Mouse (Mus musculus) cerebellum, adult 18-20 months (tissue): ENCODE results near the gene Nhej1.

ENCODE experiments used
- DNase-seq, 2 experiments: peaks; one replicate each; pipeline ENCODE4 v3.0.0; 2021

Gene Nhej1

DNA sequence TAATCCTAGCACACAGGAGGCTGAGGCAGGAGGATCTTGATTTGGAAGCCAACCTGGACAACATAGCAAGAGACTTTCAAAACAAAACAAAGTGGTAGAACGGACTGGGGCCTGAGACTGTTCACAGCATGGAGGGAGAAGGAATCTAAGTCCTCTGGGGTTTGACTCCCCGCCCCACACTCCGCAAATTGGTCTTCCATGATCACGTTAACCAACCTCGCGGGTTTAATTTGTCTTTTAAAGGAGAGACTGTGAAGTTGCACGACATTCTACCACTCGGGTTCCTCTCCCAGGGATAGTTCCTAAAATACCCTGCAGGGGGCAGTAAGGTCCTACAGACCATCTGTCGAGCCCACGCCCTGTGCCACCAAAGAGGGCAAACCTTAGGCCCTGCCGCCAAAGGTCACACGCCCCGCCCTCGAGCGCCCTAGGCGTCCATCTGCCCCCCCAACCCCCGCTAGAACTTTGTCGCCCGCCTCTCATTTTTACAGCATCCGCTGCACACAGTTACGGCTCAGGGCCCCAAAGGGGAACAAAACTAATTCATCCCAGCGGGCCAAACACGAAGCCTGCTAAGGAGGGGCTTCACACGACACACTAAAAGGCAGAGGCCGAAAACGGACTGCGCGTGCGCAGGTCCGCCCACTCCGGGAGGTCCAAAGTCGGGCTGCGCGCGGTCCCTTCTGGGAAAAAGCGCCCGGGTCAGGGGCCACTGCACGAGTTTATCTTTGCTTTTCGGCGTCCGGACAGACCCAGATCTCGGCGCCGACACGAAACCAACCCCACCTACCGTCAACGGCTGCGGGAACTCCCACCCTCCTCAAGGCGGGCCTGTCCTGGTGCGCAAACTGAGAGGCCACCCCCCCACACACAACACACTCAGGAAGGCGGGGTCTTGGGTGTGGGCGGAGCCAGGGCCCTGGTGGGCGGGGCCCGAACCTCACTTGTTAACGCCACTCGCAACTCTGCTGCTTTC lies at the start of gene Nhej1:
Gene Nhej1, minus strand, starts transcription at position 855 of the 976 bp plus-strand sequence.
- peak; percentile 87 to 94 for DNase-seq

GRCm38 (mm10) chr1:75168472-75169464 lies 43.8 kb upstream of the Nhej1 start, which contains the start of gene Zfand2b:
Gene Zfand2b, plus strand, starts transcription at chr1:75168646.
- peak; percentile 97 to 98 for DNase-seq

- no peak for DNase-seq
These were observed 43.1 kb upstream of the Nhej1 start for GRCm38 (mm10) chr1:75168093-75168471.

DNA sequence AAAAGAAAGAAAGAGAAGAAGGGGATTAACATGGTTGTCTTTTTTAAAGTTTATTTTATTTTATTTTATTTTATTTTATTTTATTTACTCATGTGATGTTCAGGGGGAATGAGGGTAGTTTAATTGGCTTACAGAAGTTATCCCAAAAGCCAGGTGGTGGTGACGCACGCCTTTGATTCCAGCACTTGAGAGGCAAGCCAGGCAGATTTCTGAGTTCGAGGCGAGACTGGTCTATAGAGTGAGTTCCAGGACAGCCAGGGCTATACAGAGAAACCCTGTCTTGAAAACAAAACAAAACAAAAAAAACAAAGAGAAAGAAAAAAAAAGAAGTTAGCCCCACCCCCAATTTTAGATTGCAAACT lies 35.2 kb upstream of the Nhej1 start:
- DNase-seq, result no peak

DNA sequence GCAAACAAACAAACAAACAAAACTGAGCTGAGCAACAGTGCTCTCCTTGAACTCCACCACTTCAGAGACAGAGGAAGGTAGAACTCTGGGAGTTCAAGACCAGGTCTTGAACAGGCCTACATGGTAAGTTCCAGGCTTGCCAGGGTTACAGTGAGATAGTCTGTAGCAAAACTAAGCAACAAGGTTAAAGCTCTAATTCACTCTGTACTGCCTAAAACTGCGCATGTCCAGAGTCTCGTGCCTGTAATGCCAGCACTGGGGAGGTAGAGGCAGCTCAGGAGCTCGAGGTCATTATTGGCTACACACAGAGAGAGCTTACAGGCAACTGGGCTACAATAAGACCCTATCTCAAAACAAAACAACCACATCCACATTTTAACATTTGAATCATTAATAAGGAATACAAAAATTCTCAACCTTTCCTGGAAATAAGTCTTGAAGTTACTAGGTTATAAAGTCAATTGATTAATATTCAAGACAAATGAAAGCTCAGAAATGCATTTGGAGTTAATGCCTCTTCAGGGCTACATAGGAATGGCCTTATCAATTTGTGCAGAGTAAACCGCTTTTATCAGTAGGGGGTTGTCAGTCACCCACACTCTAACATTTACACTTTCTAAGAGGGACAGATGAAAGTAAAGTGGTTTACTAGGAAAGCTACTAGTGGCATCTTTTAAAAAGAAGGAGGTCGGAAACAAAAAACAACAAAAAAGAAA lies 34.7 kb upstream of the Nhej1 start:
- DNase-seq, result no peak

- DNase-seq, result no peak
These were observed 34.0 kb upstream of the Nhej1 start for GRCm38 (mm10) chr1:75158990-75159389.

GRCm38 (mm10) chr1:75155837-75156236 lies 30.8 kb upstream of the Nhej1 start:
- no peak for DNase-seq

DNA sequence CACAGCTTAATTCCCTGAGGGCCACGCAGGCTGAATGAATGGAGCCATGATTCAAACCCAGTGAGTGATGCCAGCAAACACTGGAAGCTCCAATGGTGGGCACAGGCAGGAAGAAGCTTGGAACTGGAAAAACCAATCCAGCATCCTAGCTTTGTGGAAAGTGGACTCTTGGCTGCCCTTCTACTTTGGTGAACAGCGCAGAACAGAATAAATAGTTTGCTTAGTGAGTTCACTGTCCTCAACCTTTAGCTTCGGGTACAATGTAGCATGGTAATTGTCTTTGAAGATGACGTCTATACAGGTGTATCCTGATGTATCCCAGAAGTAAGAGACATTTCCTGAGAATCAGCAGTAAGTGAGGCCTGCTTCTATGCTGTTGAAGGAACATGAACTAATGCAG lies 23.7 kb upstream of the Nhej1 start:
- no peak for DNase-seq

DNA sequence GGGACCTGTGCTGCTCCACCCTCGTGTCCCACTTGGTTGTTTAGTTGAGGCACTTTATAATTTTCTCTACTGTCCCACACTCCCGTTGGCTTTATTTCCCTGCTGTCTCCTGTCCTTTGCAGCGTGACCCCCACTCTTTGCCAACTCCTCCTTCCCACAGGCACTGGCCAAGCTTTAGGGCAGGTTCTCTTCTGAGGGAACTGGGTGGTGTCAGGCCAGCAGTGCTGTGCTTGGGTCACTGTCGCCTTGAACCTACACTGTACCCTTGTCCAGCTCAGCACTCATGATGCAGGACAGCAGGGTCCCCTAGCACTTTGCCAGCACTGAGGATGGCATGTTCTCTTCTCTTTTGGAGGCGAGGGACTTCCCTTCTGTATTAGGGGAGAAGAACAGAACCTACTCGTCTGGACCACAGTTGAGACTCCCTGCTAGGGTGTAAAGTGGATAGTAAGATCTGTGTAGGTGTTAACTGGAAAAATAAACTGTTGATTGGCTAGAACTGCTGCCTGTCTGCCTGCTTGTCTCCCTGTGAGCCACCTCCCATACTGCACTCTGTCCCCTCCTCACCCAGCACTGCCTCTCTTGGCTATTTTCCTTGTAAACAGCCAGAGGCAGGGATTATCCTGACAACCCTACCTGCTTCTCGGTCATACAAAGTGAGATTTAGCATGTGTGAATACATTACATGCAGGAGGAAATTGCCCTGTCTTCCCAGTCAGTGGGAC lies 22.6 kb upstream of the Nhej1 start:
- DNase-seq, result no peak

DNA sequence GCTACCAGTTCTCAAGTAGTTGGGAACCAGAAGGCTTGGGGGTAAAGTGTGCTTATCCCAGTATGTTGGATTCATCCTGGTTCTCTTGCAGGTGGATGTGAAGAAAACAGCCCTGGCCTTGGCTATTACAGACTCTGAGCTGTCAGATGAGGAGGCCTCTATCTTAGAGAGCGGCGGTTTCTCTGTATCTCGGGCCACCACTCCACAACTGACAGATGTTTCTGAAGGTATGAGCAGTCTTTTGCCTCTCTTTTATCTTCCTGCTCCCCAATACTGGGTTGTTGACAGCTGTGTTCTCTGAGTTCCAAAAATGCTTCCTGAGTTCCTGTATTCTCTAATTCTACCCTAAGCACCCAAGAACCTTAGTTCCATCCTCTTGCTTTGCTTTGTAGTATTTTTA lies 20.6 kb upstream of the Nhej1 start:
- DNase-seq, result no peak

DNA sequence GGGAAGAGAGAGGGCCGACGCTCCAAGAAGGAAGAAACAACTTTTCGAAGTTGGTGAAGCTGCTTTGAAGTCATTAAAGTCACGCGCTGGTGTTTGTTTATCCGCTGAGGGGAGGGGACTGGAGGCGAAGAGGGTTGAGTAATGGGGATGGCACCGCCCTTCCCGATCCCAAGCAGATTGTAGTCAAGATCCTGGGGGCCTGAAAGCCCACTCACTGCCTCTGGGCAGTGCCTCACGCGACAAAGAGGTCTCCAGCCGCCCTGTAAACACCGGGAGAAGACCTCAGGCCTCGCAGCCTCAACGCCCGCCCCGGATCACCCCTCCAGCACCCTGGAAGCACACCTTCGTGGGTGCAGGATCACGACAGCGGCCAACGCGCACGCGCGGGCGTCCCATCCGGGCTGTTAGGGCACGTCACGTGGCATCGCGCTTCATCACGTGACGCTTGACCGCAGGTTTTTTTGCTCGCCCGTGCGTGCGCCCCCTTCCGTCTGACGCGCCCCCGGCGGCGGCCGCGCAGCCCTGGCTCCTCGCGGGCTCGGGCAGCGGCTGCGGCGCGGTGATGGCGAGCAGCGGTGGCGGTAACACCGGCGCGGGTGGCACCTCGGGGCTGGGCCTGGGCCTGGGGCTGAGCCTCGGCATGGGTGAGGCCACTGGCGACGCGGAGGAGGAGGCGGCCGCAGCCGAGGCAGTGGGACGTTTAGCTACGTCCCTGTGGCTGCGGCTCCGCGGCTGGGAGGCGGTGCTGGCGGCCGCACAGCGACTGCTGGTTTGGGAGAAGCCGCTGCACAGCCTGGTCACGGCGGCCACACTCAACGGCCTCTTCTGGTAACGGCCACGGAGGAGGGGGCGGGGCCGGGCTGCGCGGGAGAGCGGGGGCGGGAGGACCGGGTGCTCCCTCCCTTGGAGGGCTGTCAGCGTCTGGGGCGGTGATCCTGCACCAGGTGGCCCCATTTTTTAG lies 17.6 kb upstream of the Nhej1 start, which contains the start of the genes Cnppd1 and Retreg2:
Gene Cnppd1, minus strand, starts transcription at position 411 of the 961 bp plus-strand sequence.
Gene Retreg2, plus strand, starts transcription at position 478 of the 961 bp plus-strand sequence.
- DNase-seq, result peak; percentile 94 to 98

GRCm38 (mm10) chr1:75141486-75142190 lies 16.6 kb upstream of the Nhej1 start:
- peak; percentile 51 to 64 for DNase-seq

DNA sequence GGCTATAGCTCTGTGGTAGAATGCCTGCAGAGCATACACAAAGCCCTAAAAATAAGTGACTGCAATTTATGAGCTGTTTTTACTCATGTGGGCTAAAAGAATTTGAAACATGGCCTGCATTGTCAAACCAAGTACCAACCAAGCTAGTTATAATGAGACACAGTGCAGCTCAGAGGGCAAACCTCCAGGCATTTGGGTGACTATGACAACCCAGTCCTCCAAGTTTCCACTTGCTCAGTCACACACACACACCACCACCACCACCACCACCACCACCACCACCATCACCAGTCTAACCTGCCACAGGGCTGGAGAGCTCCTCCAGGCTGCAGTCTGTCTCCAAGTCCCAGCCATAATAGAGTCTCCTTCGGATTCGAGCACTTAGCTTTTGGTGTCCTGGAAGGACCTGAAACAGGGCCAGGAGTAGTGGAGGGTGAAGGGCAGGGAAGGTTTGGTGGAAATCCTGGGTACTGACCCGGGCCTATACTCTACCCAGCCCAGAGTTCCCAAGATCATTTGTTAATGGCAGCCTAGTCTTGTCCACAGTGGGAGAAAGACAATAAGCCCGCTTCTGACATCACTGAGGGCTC lies 15.7 kb upstream of the Nhej1 start:
- DNase-seq, result no peak

- DNase-seq, result no peak
These were observed 13.4 kb upstream of the Nhej1 start for GRCm38 (mm10) chr1:75138448-75138847.

- no peak for DNase-seq
These were observed 11.7 kb upstream of the Nhej1 start for GRCm38 (mm10) chr1:75136730-75137129.

DNA sequence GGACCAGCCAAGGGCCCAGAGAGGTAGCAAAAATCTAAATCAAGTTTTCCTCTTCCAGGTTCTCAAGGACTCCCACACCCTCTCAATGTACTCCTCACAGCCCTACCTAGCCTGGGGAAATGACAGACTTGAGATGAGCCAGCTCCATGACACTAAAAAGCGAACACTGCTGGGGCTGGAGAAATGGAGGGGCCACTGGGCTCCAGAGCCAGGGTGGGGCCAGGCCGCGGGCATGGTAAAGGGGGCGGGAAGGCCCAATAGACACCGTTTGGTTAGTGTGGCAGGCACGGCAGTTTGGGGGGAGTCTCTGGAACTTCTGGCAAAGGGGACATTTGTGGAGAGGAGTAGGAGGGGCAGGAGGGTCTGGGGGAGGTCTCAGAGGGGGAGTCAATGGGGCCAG lies 11.3 kb upstream of the Nhej1 start:
- DNase-seq, result no peak

GRCm38 (mm10) chr1:75133421-75134207 lies 8.6 kb upstream of the Nhej1 start, which contains the start of gene Slc23a3:
Gene Slc23a3, minus strand, starts transcription at chr1:75133890.
- DNase-seq, result no peak

DNA sequence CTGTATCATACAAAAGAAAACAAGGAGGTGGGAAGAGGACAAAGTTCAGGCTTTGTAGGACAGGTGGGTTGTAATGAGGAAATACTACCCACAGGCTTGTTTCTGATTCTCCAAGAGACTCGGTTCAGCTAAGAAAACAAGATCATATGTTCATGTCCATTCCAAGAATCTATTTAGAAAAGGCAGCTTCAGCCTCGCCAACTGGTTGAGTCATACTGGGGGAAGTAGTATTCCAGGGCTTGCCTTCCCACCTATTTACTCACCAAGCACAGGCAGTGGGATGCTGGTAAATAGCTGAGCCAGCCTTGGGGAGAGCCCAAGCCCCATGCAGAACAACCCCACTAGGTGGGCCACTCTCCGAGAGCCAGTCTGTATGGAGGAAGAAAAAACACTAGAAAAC lies 3.6 kb upstream of the Nhej1 start:
- DNase-seq, result no peak

DNA sequence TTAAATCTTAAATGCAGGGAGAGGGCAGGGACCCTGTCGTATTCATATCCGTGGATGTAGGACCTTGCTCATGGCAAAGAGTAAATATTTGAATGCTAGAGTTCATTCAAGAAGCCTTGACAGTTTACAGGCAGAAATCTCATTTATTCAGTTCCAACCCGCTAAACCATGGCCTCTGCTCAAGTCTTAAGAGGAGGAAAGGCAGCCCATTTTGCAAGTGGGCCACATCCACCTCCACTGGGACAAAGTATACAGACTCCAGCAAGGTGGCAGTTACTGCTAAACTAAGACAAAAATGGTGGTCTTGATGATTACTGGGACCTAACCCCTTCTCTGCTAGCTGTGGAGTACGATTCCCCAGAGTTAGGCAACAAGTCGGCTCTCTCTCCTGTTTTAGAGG lies 418 bp upstream of the Nhej1 start:
- DNase-seq, result no peak
